Mouse (Mus musculus) liver, adult (tissue): ENCODE results near the gene Spata20.

Source experiments
- GATA4 ChIP-seq: IDR thresholded peaks from 2 replicates; pipeline ENCODE4 v1.6.1; 2014; ENCODE audit warnings: mild to moderate bottlenecking, low read length; ENCODE audit not compliant: insufficient replicate concordance

Spata20 gene

DNA sequence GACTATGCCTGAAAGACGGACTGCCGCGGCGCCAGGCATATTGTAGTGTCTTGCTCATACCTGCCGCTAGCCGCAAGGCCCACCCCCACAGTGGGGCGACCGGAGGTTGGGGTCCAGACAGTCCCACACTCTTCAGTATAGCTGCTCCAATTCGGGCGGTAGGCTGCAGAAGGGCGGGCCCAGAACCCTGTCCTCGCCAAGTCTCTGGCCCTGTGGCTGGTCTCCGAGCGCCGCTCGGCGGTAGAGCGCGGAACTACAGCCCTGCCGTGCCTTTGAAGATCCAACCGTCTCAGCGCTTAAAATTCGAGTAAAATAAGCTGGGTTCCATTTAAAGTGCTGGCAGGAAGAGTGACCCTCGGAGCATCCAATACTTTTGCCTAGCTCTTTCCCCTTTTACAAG lies at the start of gene Spata20:
TSS of gene Spata20 (minus strand) at position 179 of the 400 bp plus-strand sequence.
- TF ChIP-seq GATA4 = no peak

DNA sequence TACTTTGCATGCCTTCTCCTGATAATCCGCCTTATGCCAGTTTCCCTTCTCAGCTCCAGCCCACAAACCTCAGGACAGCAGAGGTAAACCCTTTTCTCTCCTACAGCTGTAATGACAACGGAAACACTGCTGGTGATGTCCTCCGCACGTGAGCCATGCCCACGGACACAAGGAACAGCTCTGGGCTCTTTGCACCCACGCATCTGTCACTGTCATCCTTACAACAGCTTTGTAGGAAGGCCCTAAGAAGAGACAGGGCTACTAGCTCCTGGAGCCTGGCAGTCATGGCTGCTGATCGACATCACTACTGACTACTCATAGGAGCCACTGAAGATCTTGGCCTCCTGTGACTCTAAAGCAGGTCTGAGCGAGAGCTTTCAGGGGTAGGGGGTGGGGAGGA lies 47.2 kb upstream of the Spata20 start:
- TF ChIP-seq GATA4 = no peak

DNA sequence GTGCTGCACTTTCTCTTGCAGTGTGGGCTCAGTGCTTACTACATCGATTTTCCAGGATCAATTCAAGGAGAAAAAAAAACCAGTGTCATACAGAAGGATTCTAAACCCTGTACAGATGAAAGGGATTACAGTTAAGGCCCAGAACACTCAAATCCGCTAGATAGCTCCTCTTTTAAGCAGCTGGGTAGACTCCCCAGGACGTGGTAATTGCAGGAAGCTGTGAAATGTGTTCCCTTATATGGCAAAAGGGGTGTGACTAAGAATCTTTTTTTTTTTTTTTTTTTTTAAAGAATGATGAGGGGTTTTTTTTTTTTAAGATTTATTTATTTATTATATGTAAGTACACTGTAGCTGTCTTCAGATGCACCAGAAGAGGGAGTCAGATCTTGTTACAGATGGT lies 42.9 kb upstream of the Spata20 start:
- TF ChIP-seq GATA4 = no peak

DNA sequence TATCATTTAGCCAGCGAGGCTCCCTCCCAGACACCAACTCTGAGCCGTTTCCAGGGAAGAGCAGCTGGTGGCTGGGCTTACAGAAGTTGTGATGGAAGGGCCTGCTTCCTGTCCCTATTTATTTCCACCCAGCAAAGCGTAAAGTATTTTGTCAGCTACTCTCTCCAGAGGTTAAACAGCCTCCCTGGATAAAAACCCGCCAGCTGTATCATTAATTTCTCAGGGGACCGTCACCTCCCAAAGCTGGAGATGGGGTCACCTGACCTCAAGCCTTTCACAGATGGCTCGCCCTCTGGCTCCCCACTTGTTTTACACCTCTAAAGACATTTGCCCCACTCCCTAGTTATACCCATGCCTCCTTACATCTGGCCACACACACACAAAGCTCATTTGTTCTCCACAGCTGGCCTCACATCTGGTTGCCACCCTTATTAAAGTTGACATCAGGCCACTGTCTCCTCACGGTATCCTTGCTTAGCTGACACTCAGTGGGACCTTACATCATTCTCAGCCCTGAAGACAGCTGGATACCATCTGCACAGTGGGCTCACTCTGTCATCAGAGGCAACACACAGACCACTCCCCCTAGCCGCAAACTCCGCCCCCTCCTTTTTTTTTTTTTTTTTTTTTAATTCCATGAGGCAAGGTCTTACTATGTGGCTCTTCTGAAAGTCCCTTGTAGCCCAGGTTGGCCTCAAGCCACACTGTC lies 40.3 kb upstream of the Spata20 start:
- TF ChIP-seq GATA4 = no peak

DNA sequence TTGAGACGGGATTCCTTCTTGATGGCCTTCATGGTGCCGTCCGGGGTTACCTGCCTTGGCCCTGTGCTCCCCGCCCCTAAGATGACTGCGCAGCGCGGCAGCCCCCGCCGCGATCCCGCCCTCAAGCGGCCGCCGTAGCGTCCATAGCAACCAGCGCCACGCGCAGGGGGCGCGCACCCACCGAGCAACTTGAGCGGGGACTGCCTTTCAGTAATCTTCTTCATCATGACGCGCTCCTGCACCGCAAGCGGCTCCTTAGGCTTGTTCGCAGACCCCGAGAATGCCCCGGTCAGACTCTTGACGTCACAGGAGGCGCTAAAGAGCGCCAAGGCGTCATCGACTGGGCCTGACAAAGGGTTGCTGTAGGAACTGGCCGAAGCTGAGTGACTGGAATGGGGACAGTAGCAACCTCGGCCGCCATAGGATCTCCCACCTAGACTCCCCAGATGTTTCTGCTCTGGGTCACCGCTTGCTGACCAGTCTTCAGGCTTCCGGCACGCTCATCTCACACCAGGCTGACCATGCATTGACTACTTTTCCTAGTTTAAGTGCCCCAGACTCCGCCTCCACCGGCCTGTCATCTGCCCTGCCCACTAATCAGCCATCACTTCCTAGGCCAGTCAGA lies 35.4 kb upstream of the Spata20 start, which contains the start of gene Mycbpap:
TSS of gene Mycbpap (minus strand) at position 524 of the 625 bp plus-strand sequence.
- no peak for TF ChIP-seq GATA4

DNA sequence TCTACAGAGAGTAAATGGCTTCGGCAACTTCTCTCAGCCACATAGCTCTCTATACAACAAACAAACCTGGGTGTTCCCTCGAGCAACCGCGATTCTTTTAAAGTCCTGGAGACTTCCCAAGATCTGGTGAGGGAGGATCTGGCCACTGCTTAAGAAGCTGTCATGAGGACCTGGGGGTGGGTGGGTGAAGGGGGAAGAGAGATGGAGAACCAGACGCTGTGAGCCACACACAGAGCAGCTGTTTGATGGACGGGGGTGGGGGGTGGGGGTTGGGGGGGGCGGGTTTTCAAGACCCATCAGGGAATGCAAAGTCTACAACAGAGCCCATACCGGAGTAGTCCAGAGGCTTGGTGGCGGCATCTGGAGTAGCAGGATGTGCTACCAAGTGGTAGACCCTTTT lies 27.5 kb upstream of the Spata20 start:
- TF ChIP-seq GATA4 = no peak

DNA sequence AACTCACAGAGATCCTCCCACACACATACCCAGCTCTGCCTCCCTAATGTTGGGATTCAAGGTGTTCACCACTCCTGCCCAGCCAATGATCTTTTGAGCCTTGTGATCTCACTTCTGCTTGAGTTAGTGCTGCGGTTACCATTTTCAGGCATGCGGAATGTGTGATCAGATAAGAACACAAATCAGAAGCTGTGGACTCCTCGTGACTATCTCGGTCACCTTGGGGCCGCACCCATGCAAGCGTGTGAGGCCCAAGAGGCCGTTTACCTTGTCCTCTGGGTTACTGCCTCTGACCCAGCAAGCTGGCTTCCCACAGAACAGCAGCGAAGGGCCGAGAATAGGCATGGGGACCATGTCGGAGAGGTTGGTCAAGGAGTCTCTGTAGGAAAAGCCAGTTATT lies 23.0 kb upstream of the Spata20 start:
- no peak for TF ChIP-seq GATA4

DNA sequence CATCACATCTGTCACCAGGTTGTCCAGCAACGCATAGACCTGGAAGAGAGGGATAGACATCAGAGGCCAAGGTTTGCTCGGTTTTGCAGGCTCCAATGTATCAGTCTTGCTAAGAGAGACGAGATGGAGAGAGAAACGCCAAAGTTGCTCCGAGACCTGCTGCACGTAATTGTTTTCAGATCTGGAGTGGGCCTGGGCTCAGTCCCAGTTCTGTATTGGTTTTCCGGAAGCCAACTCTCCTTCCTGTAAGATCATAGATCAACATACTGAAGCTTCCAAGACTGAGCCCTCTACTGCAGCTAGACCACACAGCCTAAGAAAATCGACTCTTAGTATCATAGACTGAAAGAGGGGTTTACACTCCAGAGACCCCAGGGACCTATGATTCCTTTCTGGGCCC lies 15.5 kb upstream of the Spata20 start:
- TF ChIP-seq GATA4 = no peak

DNA sequence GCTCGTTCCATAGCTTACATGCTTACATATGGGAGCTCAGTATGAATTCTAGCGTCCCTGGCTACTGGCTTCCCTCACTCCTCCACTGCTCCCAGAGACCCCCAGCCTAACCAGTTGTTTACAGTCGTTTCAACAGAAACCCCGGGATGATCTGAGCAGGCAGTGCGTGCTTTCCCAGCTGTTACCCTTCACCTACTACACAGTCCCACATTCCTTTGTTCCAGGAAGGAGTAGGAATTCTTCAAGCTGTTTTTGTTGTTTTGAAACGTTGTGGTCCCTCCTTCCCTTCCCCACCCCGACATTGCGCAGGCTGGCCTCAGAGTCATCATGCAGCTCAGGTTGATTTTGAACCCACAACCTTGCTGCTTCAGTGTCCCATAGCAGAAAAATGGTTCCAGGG lies 14.4 kb upstream of the Spata20 start:
- no peak for TF ChIP-seq GATA4

DNA sequence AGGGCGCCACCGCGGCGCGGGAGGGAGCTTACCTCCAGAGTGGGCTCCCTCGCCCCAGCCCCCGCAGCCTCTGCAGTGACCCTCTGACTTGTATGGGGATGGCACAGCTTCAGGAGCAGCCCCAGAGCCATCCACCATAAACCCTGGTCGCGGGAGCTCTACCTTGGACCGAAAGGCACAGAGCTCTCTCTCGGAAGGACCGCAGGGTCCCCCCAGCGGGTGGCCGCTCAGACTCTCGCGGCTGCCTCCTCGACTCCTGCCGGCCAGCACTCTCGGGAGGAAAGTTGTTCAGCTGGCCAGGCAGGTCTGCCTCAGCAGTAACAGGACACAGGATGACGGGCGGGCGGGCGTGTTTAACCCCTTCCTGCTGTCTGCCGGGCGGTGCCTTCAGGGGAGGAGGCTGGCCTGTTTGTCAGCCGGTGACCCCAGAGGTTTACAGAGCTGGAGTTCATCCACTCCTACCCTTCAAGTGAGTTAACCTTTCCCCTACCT lies 13.7 kb upstream of the Spata20 start, which contains the start of gene Epn3:
TSS of gene Epn3 (minus strand) at position 314 of the 492 bp plus-strand sequence.
- TF ChIP-seq GATA4 = no peak

DNA sequence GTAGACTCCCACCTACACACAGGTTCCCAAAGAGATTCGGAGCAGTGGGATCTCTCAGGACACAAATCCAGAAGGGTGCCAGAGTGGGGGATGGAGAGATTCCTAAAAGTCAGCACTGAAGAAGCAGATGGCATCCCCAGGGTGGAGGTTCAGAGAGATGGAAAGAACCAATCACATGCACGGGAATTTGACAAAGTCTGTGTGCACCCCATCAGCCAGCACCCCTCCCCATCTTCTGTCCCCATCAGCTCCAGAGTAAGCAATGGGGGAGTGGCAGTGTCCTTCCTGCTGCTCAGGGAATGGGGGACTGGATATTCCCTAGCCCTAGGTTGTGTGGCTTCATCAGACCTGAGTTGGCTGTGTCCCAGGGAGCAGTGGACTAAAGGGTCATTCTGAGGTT lies 13.1 kb upstream of the Spata20 start:
- TF ChIP-seq GATA4 = no peak

DNA sequence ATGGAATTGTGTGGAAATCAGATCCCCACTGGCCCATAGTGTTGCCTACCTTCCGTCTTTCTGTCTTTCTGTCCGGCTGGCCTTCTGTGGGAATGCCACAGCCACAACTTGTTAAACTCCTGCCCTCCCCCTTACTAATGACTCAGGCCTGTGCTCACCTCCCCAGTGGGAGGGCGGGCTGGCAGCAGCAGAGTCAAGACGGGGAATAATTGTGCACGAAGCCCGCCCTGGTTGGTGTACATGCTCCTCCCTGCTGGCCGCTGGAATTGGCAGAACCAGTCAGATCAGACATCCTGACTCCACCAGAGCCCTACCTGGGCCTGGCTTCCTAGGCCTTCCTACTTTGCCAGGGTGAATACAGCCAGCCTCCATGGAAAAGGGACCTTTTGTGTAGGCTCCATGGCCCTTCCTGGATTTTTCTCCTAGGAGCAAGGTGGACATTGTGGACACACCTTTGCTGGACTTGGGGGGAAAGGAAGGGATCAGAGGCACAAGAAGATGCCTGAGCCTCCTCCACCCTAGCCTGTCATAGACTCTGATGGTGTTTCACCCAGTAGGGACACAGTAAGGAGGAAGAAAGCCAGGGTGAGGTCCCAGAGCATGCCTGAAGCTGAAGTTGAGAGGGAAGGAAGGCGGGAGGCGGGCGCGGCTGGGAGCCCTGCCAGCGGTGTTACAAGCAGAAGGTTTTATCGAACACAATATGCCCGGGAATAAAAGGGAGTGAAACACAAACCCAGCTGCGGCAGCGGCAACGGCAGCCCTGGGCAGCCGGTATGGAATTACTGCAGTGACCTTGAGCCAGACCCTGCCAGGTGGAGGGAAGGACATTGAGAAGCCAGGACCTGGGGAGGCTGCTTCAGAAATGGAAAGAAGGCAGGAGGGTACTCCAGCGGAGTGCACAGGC lies 12.4 kb upstream of the Spata20 start:
- no peak for TF ChIP-seq GATA4

DNA sequence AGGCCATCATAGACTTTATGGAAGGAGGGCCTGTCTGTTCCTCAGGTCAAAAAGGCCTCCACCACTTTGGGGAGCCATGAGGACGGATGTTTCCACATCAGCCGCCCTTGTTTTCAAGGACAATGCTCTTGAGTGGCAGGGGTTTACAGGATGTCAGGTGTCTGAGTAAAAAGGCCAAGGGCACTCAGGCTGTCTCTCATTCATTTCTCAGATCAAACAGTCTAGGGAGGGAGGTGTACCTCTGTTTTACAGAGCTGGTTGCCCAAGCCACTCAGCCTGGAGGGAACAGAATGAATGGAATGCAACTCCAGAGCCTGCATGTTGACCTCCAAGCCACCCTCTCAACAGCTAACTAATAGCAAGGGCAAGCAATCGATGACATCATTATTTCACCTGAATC lies 9.4 kb upstream of the Spata20 start:
- TF ChIP-seq GATA4 = no peak

DNA sequence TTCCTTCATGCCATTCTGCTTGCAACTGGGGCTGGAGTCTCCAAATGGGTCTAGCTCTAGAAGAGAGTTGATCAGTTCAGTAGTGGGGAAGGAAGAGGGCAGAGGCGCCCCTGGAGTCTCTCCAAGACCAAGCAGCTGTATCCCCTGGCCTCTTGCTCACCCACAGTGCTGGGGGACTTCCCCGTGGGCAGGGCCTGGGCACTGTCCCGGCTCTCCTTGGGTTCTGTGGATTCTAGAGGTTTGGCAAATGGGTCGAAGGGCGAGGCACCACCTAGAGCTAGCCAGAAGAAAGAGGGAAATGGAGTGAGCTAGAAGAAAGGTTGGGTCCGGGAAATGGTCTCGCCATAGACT lies 5.7 kb upstream of the Spata20 start:
- no peak for TF ChIP-seq GATA4

DNA sequence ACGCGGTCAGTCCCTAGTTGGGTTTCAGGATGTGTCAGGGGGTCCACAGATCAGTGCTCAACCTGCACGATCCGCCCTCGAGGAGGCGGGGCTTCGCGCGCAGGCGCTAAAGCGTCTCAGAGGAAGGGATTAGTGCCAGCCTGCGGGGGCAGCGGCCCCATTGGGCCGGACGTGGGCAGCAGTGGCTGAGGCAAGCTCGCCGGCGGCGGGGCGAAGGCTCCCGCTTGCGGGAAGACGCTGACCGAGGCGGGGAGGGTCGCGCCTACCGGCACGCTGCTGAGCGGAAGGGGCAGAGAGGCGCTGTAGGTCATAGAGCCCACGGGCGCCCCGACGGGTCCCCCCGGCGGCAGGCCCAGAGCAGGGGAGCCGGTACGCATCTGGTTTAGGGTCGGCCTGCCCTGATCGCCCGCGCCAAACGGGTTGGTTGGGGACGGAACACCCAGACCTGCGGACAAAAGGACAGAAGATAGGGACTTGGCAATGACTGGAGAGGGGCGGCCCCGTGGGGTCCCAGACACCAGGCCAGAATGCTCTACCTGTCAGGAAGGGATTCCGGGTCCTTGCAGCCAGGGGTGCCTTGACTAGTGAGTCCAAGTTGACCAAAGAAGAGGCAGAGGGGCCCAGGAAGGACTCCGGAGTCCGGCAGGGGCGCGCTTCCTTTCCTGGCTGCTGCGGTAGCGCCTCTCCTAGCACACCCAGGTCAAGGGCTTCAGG lies 5.2 kb upstream of the Spata20 start:
- no peak for TF ChIP-seq GATA4
